Mouse (Mus musculus) stomach, embryonic 15.5 days (tissue): ENCODE results near the gene Cbx1. TPM values are rescaled to one million over a fixed set of nuclear protein-coding genes. Genes with fewer than 3 reads are reported as not detected.

ENCODE experiments used
- ATAC-seq: fragments of 200-750 bp; cut with Nextera tagmentation; 2 replicates; pipeline ENCODE4 v1.8.0; 2017; ENCODE audit warnings: low read depth, moderate number of reproducible peaks, moderate TSS enrichment; ENCODE audit not compliant: insufficient read depth, low FRiP score
- H3K27ac ChIP-seq: fragments of 300-500 bp; sonication (generic); 2 replicates; pipeline ENCODE4 v1.5.1; 2015; ENCODE audit warnings: mild to moderate bottlenecking, inconsistent platforms
- H3K27me3 ChIP-seq: fragments of 300-500 bp; sonication (generic); replicated peaks from 2 replicates; pipeline ENCODE4 v1.6.1; 2015; ENCODE audit warnings: inconsistent platforms
- H3K36me3 ChIP-seq: fragments of 300-500 bp; sonication (generic); 2 replicates; pipeline ENCODE4 v1.6.1; 2015; ENCODE audit warnings: inconsistent platforms
- H3K4me1 ChIP-seq: fragments of 300-500 bp; sonication (generic); 2 replicates; pipeline ENCODE4 v1.6.1; 2015; ENCODE audit warnings: inconsistent platforms
- H3K4me2 ChIP-seq: fragments of 300-500 bp; sonication (generic); 2 replicates; pipeline ENCODE4 v1.6.1; 2015; ENCODE audit warnings: mild to moderate bottlenecking, inconsistent platforms
- H3K4me3 ChIP-seq: fragments of 300-500 bp; sonication (generic); replicated peaks from 2 replicates; pipeline ENCODE4 v1.5.1; 2015; ENCODE audit warnings: inconsistent platforms
- H3K9ac ChIP-seq: fragments of 300-500 bp; sonication (generic); 2 replicates; pipeline ENCODE4 v1.6.1; 2015; ENCODE audit warnings: inconsistent platforms
- H3K9me3 ChIP-seq: fragments of 300-500 bp; sonication (generic); 2 replicates; pipeline ENCODE4 v1.6.1; 2016; ENCODE audit warnings: inconsistent platforms
- WGBS: fragments of 180-500 bp; shearing (Covaris S2); methylation state at CpG from one replicate; pipeline ENCODE4 v1.1.7; 2015; 5-methylcytosine and 5-hydroxymethylcytosine counted together
- polyA plus RNA-seq: library from polyadenylated mRNA; unstranded; fragments of >200 nt; fragmentation: Nextera tagmentation; extraction: Ambion mirVana; gene quantifications from 2 replicates; pipeline ENCODE4 v1.2.1, GENCODE M21; 2015

Cbx1 gene
- polyA plus RNA-seq, result 99.1 and 99.2 TPM in 2 replicates

DNA sequence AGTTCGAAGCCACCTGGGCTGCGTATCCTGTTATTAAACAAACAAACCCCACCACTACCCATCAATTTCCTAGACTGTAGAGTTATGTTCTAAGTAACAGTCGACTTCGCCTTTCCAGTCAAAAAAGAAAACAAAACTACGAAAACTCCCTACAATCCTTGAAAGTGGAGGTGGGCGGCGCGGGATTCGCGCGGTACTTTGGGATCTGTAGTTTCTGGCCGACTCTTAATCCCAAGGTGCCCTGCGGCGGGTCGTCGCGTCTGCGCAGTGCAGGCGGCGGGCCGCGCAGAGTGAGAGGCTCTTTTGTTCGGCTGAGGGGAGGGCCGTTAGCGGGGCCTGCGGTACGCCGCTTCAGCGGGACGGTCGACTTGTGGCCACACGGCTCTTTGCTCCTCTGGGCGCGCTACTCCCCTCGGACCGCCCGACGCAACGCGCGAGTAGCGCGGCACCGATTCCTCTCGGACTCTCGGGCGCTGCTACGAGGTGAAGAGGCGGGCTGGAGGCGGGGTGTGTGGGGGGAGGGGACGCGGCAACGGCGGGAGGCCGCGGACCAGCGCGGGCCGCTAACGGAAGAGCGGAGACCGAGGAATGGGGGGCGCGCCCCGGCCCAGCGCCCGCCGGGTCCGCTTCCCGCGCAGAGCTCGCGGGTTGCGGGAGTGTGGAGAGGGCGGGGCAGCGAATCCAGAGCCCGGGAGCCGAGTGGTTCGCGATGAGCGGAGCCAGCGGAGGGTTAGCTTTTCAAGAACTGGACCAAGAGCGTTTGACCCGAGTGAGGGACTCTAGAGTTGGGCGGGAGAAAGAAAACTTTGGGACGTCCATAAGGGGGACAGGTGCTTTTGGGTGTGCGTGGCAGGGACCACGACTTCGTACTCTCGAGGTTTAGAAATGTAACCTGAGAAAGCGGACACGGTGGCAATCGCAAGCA lies at the start of gene Cbx1:
TSS of gene Cbx1 (plus strand) at position 257 of the 925 bp plus-strand sequence.
- ATAC-seq, result peak; percentile 97
- H3K9me3 ChIP-seq, result no peaks in the 10 kb centered on the region
- peaks cover 13% of the 10 kb centered on the region for H3K4me1 ChIP-seq
- H3K9ac ChIP-seq, result peak within 1 kb of the TSS; percentile 87
- peak within 1 kb of the TSS; percentile 96 for H3K4me3 ChIP-seq
- H3K4me2 ChIP-seq, result peak within 1 kb of the TSS; percentile 70
- H3K36me3 ChIP-seq, result no peaks in the 10 kb centered on the region
- peak within 1 kb of the TSS; percentile 98 for H3K27ac ChIP-seq
- H3K27me3 ChIP-seq, result no peaks in the 10 kb centered on the region
- WGBS, result under 1% methylated on average over 93 of the region's 93 CpGs

GRCm38 (mm10) chr11:96740796-96741195 lies 48.1 kb upstream of the Cbx1 start:
- ATAC-seq, result no peak
- H3K4me3 ChIP-seq, result no peak overlapping the region
- WGBS, result 65% methylated on average over 12 of the region's 12 CpGs

DNA sequence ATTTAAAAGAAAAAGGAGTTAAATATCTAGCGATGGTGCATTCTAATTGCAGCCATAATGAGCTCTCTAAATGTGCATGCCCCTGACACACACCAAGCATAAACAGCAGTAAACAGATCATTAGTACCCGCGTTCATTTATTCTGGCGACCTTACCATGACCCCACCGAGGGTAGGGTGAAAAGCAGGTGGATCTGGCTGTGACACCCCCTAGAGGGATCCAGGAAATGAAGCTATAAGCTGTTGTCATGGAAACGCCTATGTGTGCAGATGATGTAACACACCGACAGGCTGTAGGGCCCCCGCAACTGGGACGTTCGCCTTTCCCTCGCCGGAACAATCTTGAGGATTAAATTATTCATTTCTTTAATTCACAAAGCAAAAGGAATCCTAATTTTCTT lies 46.9 kb upstream of the Cbx1 start:
- no peak for ATAC-seq
- Histone ChIP-seq H3K4me1 (no peaks in the 10 kb centered on the region), H3K27me3 (0 out of 2 replicates have a peak, but pooled peaks cover 10% of the 10 kb centered on the region), H3K27ac (no peak overlapping the region), H3K4me2 (no peak overlapping the region), H3K4me3 (no peak overlapping the region), H3K9ac (no peak overlapping the region), H3K9me3 (no peaks in the 10 kb centered on the region), H3K36me3 (no peaks in the 10 kb centered on the region)
- 27% methylated on average over 12 of the region's 12 CpGs for WGBS

More at GRCm38 (mm10) chr11:96740796-96741195, 48.1 kb upstream of the Cbx1 start:
- peaks cover 5% of the 10 kb centered on the region; the same call in 1 of the 2 replicates for H3K4me1 ChIP-seq
- no peak overlapping the region for H3K27ac ChIP-seq
- no peak overlapping the region for H3K4me2 ChIP-seq
- 0 out of 2 replicates have a peak, but pooled peaks cover 10% of the 10 kb centered on the region for H3K27me3 ChIP-seq
- no peak overlapping the region for H3K9ac ChIP-seq
- no peaks in the 10 kb centered on the region for H3K36me3 ChIP-seq
- no peaks in the 10 kb centered on the region for H3K9me3 ChIP-seq

GRCm38 (mm10) chr11:96743000-96743399 lies 45.9 kb upstream of the Cbx1 start:
- ATAC-seq, result no peak
- peak overlapping the region; percentile 22 for H3K4me2 ChIP-seq

DNA sequence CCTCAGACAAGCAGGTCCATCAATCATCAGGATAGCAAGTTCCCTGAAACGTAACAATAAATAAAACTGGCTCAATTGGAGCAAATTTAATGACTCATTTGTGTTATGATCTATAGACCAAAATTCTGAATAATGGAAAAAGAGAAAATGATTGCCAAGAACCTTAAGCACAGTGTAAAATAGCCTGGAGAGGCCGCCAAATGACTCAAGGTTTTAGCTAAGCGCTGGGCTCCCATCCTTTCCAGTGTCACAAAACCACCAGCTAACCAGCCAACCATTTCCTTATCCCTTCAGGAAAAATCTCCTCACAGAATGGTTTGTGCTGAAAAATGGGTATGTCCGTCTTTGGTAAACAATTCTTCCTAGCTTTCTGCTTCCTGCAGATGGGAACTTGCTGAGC lies 45.0 kb upstream of the Cbx1 start:
- no peak overlapping the region for H3K4me2 ChIP-seq
- no peaks in the 10 kb centered on the region for H3K4me1 ChIP-seq
- no peak overlapping the region for H3K9ac ChIP-seq
- no peaks in the 10 kb centered on the region for H3K36me3 ChIP-seq
- H3K9me3 ChIP-seq, result no peaks in the 10 kb centered on the region
- H3K27me3 ChIP-seq, result 0 out of 2 replicates have a peak, but pooled peaks cover 10% of the 10 kb centered on the region
- ATAC-seq, result no peak
- H3K27ac ChIP-seq, result no peak overlapping the region
- no peak overlapping the region for H3K4me3 ChIP-seq
- WGBS, result 64% methylated on average over 4 of the region's 4 CpGs

More at GRCm38 (mm10) chr11:96743000-96743399, 45.9 kb upstream of the Cbx1 start:
- no peaks in the 10 kb centered on the region for H3K4me1 ChIP-seq
- no peak overlapping the region for H3K27ac ChIP-seq
- no peaks in the 10 kb centered on the region for H3K9me3 ChIP-seq
- no peak overlapping the region for H3K4me3 ChIP-seq
- no peaks in the 10 kb centered on the region for H3K36me3 ChIP-seq
- 0 out of 2 replicates have a peak, but pooled peaks cover 10% of the 10 kb centered on the region for H3K27me3 ChIP-seq
- 23% methylated on average over 11 of the region's 11 CpGs for WGBS
- H3K9ac ChIP-seq, result no peak overlapping the region

DNA sequence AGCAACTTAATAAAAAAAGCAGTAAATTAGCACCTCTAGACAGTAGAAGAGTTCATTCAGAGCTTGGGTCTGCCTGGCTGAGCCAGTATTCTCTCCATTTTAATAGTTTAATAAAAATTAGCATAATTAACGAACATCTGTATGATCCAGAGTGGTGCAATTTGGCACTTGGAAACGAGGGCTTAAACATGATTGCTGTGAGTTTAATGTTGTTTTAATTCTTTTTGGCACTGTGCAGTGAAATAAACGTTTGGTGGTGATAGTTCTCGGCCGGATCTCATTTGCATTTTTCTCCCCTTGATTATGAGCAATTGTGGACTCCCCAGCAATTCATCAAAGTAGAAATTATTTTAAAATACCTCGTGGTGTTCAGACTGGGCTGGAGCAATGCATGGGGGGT lies 42.3 kb upstream of the Cbx1 start:
- H3K4me1 ChIP-seq, result no peaks in the 10 kb centered on the region
- 65% methylated on average over 6 of the region's 6 CpGs for WGBS
- no peak overlapping the region for H3K4me3 ChIP-seq
- H3K9me3 ChIP-seq, result no peaks in the 10 kb centered on the region
- H3K36me3 ChIP-seq, result no peaks in the 10 kb centered on the region
- no peak for ATAC-seq
- H3K27ac ChIP-seq, result no peak overlapping the region
- H3K4me2 ChIP-seq, result no peak overlapping the region
- 0 out of 2 replicates have a peak, but pooled peaks cover 2% of the 10 kb centered on the region for H3K27me3 ChIP-seq
- no peak overlapping the region for H3K9ac ChIP-seq

GRCm38 (mm10) chr11:96747555-96747954 lies 41.4 kb upstream of the Cbx1 start:
- H3K9ac ChIP-seq, result no peak overlapping the region
- no peaks in the 10 kb centered on the region for H3K36me3 ChIP-seq
- no peaks in the 10 kb centered on the region for H3K9me3 ChIP-seq
- 47% methylated on average over 3 of the region's 3 CpGs for WGBS
- no peak overlapping the region for H3K4me2 ChIP-seq
- H3K27me3 ChIP-seq, result no peaks in the 10 kb centered on the region
- no peaks in the 10 kb centered on the region for H3K4me1 ChIP-seq
- H3K4me3 ChIP-seq, result no peak overlapping the region
- no peak for ATAC-seq
- H3K27ac ChIP-seq, result no peak overlapping the region

DNA sequence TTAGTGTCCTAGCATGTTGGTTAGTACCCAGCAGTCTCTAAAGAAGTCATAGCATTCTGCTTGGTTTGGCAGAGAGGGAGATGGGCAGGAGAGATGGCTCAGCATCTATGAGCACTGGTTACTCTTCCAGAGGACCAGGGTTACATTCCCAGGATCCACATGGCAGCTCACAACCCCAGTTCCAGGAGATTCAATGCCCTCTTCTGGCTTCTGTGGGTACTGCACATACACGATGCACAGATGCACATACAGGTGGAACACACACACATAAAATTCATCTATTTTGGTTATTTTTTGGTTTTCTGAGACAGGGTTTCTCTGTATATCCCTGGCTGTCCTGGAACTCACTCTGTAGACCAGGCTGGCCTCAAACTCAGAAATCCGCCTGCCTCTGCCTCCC lies 33.6 kb upstream of the Cbx1 start:
- no peaks in the 10 kb centered on the region for H3K9me3 ChIP-seq
- 90% methylated on average over 2 of the region's 2 CpGs for WGBS
- no peak for ATAC-seq
- H3K9ac ChIP-seq, result no peak overlapping the region
- no peaks in the 10 kb centered on the region for H3K4me1 ChIP-seq
- no peak overlapping the region for H3K4me2 ChIP-seq
- no peaks in the 10 kb centered on the region for H3K36me3 ChIP-seq
- no peak overlapping the region for H3K27ac ChIP-seq
- H3K27me3 ChIP-seq, result no peaks in the 10 kb centered on the region
- H3K4me3 ChIP-seq, result no peak overlapping the region

- Histone ChIP-seq H3K9ac (no peak overlapping the region), H3K27me3 (no peaks in the 10 kb centered on the region), H3K36me3 (no peaks in the 10 kb centered on the region), H3K4me1 (no peaks in the 10 kb centered on the region), H3K27ac (no peak overlapping the region), H3K9me3 (no peaks in the 10 kb centered on the region), H3K4me2 (no peak overlapping the region), H3K4me3 (no peak overlapping the region)
- WGBS, result 51% methylated on average over 4 of the region's 4 CpGs
- no peak for ATAC-seq
Measured at GRCm38 (mm10) chr11:96757421-96757820, 31.5 kb upstream of the Cbx1 start.

DNA sequence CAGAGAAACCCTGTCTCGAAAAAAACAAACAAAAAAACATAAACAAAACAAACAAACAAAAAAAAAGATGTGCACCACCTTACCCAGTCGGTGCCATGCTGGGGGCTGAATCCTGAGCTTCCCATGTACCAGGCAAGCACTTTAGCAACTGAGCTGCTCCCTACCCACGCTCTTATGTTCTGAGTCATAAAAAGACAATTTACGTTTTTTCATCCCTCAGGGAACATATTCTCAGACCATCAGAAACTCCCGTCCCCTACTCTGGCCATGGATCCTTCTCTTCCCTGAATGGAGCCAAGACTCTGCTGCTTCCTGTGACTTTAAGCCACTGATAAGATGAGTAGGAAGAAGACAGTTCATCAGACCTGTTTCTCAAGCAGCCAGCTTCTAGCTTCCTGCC lies 30.5 kb upstream of the Cbx1 start:
- Histone ChIP-seq H3K4me3 (no peak overlapping the region), H3K9me3 (no peaks in the 10 kb centered on the region), H3K4me2 (no peak overlapping the region), H3K27ac (no peak overlapping the region), H3K4me1 (no peaks in the 10 kb centered on the region), H3K36me3 (no peaks in the 10 kb centered on the region), H3K9ac (no peak overlapping the region), H3K27me3 (no peaks in the 10 kb centered on the region)
- ATAC-seq, result no peak
- WGBS, result 68% methylated on average over 5 of the region's 5 CpGs

- no peaks in the 10 kb centered on the region for H3K4me1 ChIP-seq
- no peak overlapping the region for H3K9ac ChIP-seq
- no peak overlapping the region for H3K4me3 ChIP-seq
- no peak overlapping the region for H3K4me2 ChIP-seq
- H3K27me3 ChIP-seq, result no peaks in the 10 kb centered on the region
- 51% methylated on average over 3 of the region's 3 CpGs for WGBS
- H3K9me3 ChIP-seq, result no peaks in the 10 kb centered on the region
- no peaks in the 10 kb centered on the region for H3K36me3 ChIP-seq
- no peak overlapping the region for H3K27ac ChIP-seq
- no peak for ATAC-seq
Measured at GRCm38 (mm10) chr11:96760042-96760441, 28.9 kb upstream of the Cbx1 start.

GRCm38 (mm10) chr11:96761984-96762383 lies 26.9 kb upstream of the Cbx1 start:
- H3K27ac ChIP-seq, result no peak overlapping the region
- no peaks in the 10 kb centered on the region for H3K27me3 ChIP-seq
- H3K4me1 ChIP-seq, result 0 out of 2 replicates have a peak, but pooled peaks cover 6% of the 10 kb centered on the region
- H3K9ac ChIP-seq, result no peak overlapping the region
- H3K4me2 ChIP-seq, result no peak overlapping the region
- 60% methylated on average over 7 of the region's 7 CpGs for WGBS
- no peak for ATAC-seq
- no peaks in the 10 kb centered on the region for H3K36me3 ChIP-seq
- no peaks in the 10 kb centered on the region for H3K9me3 ChIP-seq
- no peak overlapping the region for H3K4me3 ChIP-seq
